Mouse (Mus musculus): ENCODE results near the gene Nr1h2. TPM values are rescaled to one million over a fixed set of nuclear protein-coding genes. Genes with fewer than 3 reads are reported as not detected.
A peak's percentile ranks its signal among the peaks of the same experiment; 100 is the strongest.

Gene Nr1h2
- total and polyA plus RNA-seq, 3 experiments: 49.7 to 82.3 TPM; not detected in 1

DNA sequence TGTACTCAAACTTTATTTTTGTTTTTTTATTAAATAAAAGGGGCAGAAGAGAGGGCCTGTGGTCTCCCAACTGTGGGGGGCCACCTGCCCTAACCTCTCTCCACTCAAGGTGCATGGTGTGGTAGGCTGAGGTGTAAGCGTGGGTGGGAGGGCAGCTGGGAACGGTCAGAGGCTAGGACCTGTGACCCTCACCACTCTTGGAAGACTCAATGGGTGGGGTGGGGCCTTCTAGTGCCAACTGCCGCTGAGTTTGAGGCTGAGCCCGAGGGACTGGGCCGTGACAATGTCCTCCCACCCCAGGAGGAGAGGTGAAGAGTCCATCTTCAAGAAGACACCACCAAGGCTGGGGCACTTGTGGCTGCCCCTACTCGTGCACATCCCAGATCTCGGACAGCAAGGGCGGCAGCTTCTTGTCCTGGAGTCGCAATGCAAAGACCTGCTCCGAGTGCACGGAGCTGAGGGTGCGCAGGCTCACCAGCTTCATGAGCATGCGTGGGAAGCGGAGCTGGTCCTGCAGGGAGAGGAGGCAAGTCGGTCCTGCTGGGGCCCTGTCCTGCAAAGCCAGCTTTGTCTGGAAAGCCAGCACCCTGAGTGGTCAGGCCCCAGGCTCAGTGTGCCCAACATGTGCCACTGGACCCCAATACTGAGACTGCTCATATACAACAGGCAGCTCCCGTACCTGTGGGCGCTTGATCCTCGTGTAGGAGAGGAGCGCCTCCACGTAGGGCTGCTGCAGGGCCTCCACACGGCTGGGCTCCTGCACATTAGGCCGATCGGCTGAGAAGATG, 3.9 kb downstream of the Nr1h2 start:
- H3K27me3 ChIP-seq (ENCODE audit: control insufficient read depth in 1 of 2, insufficient read depth in 2 of 2, low read length in 2 of 2): no peaks in the 10 kb centered on the region
- DNase-seq (ENCODE audit: low read depth, low spot score): no peak
- H3K4me1 ChIP-seq (ENCODE audit: control insufficient read depth in 1 of 2, insufficient read depth in 2 of 2, low read length in 2 of 2): peaks cover 0 to 19% of the 10 kb centered on the region in 2 experiments; a peak in 3 of 4 replicates
- H3K4me3 ChIP-seq (ENCODE audit: control insufficient read depth in 1 of 2, insufficient read depth in 1 of 2, low read depth in 2 of 2, low read length in 2 of 2): no peak overlapping the region
- no peak overlapping the region for H3K9ac ChIP-seq (ENCODE audit: control insufficient read depth, low read depth, low read length, poor library complexity, severe bottlenecking)
- H3K36me3 ChIP-seq (ENCODE audit: control insufficient read depth in 1 of 2, insufficient read depth in 2 of 2, low read length in 2 of 2): no peaks in the 10 kb centered on the region; a peak in 2 of 4 replicates
- no peaks in the 10 kb centered on the region for H3K9me3 ChIP-seq (replicated peaks; ENCODE audit: insufficient read depth, low read length)
- no peak for TF ChIP-seq MAFK (IDR thresholded peaks at IDR 0.05; ENCODE audit: borderline replicate concordance, low read depth, low read length)
- no peak for TF ChIP-seq POLR2A (IDR thresholded peaks at IDR 0.05; ENCODE audit: control insufficient read depth in 1 of 2, insufficient read depth in 1 of 2, low read depth in 1 of 2, low read length in 2 of 2, poor library complexity in 1 of 2)
- no peak for TF ChIP-seq SMC3 (IDR thresholded peaks at IDR 0.05; ENCODE audit: low read depth, low read length)
- no peak for TF ChIP-seq RAD21 (IDR thresholded peaks at IDR 0.05; ENCODE audit: low read depth, low read length)
- TF ChIP-seq CTCF (IDR thresholded peaks at IDR 0.05 in 2 of 3, conservative IDR thresholded peaks at IDR 0.05 in 1 of 3; ENCODE audit: control insufficient read depth in 1 of 3, insufficient read depth in 1 of 3, low read depth in 2 of 3, low read length in 3 of 3, poor library complexity in 1 of 3, severe bottlenecking in 1 of 3): no peak
- TF ChIP-seq NELFE (IDR thresholded peaks at IDR 0.05; ENCODE audit: low read depth, low read length): no peak
- no peak for TF ChIP-seq UBTF (IDR thresholded peaks at IDR 0.05; ENCODE audit: borderline replicate concordance, insufficient read depth, low read depth, low read length)
- TF ChIP-seq MAX (IDR thresholded peaks at IDR 0.05; ENCODE audit: low read length): no peak
- no peak for TF ChIP-seq EP300 (IDR thresholded peaks at IDR 0.05; ENCODE audit: low read depth in 1 of 2, low read length in 2 of 2)
- peaks cover 31% of the 10 kb centered on the region for H3K79me2 ChIP-seq (ENCODE audit: control insufficient read depth, insufficient read depth, low read length, poor library complexity)
- no peak overlapping the region for H3K27ac ChIP-seq (ENCODE audit: control insufficient read depth, low read depth, low read length)

DNA sequence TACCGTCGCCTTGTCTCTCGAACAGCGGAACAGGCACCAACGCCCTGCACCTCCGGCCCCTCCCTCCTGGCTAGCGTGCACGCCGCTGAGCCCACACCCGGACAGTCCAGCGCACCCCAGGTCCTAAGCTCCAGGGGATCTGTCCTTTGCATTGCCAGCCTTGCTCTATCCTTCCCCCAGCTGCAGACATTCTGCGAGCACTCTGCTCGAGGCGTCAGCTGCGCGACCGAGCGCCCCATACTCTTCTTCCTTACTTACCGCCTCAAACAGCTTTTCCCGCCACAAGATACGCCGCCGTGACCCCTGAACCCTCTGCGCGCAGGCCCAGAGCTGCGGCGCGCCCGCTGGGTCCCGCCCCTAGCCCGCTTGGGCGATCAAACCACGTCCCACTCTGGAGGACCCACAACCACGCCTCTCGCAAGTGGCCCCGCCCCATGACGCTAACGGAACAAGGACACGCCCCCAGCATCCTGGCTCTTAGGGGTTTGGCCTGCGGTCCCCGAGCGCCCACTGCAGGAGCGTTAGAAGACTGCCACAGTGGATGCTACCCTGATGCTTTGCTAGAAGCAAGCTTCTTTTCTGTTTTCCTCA, 5.2 kb downstream of the Nr1h2 start, which contains the start of gene Pold1:
Pold1 (minus strand) TSS at position 353 of the 591 bp plus-strand sequence.
- Histone ChIP-seq H3K27ac (ENCODE audit: control insufficient read depth, low read depth, low read length) (peak within 1 kb of the TSS; percentile 94), H3K27me3 (ENCODE audit: control insufficient read depth in 1 of 2, insufficient read depth in 2 of 2, low read length in 2 of 2) (no peaks in the 10 kb centered on the region), H3K4me1 (ENCODE audit: control insufficient read depth in 1 of 2, insufficient read depth in 2 of 2, low read length in 2 of 2) (peaks cover 0 to 17% of the 10 kb centered on the region in 2 experiments; a peak in 3 of 4 replicates), H3K9me3 (replicated peaks; ENCODE audit: insufficient read depth, low read length) (no peaks in the 10 kb centered on the region), H3K79me2 (ENCODE audit: control insufficient read depth, insufficient read depth, low read length, poor library complexity) (peaks cover 32% of the 10 kb centered on the region), H3K9ac (ENCODE audit: control insufficient read depth, low read depth, low read length, poor library complexity, severe bottlenecking) (peak within 1 kb of the TSS; percentile 94), H3K36me3 (ENCODE audit: control insufficient read depth in 1 of 2, insufficient read depth in 2 of 2, low read length in 2 of 2) (no peaks in the 10 kb centered on the region; a peak in 2 of 4 replicates), H3K4me3 (ENCODE audit: control insufficient read depth in 1 of 2, insufficient read depth in 1 of 2, low read depth in 2 of 2, low read length in 2 of 2) (peak within 1 kb of the TSS; percentile 71 to 78)
- peak; percentile 99 for DNase-seq (ENCODE audit: low read depth, low spot score)
- TF ChIP-seq MAFK (IDR thresholded peaks at IDR 0.05; ENCODE audit: borderline replicate concordance, low read depth, low read length) (no peak), POLR2A (IDR thresholded peaks at IDR 0.05; ENCODE audit: control insufficient read depth in 1 of 2, insufficient read depth in 1 of 2, low read depth in 1 of 2, low read length in 2 of 2, poor library complexity in 1 of 2) (peak; percentile 67 to 85), TBP (IDR thresholded peaks at IDR 0.05; ENCODE audit: low read depth, low read length) (peak; percentile 8; the same call in 1 of the 2 replicates), RAD21 (IDR thresholded peaks at IDR 0.05; ENCODE audit: low read depth, low read length) (peak; percentile 64), USF1 (IDR thresholded peaks at IDR 0.05; ENCODE audit: low read depth, low read length) (peak; percentile 26; the same call in 1 of the 2 replicates), ZC3H11A (IDR thresholded peaks at IDR 0.05; ENCODE audit: low read depth, low read length) (peak; percentile 31; the same call in 1 of the 2 replicates), SIN3A (IDR thresholded peaks at IDR 0.05; ENCODE audit: low read length) (peak; percentile 60; the same call in 1 of the 2 replicates), UBTF (IDR thresholded peaks at IDR 0.05; ENCODE audit: borderline replicate concordance, insufficient read depth, low read depth, low read length) (no peak), CHD1 (IDR thresholded peaks at IDR 0.05; ENCODE audit: low read depth, low read length) (no peak), NELFE (IDR thresholded peaks at IDR 0.05; ENCODE audit: low read depth, low read length) (no peak; the same call in 1 of the 2 replicates), ZNF384 (IDR thresholded peaks at IDR 0.05; ENCODE audit: low read depth, low read length) (no peak), RCOR1 (IDR thresholded peaks at IDR 0.05; ENCODE audit: low read depth, low read length) (no peak), BHLHE40 (IDR thresholded peaks at IDR 0.05; ENCODE audit: borderline replicate concordance, low read depth, low read length) (no peak), MAX (IDR thresholded peaks at IDR 0.05; ENCODE audit: low read length) (no peak), MYB (IDR thresholded peaks at IDR 0.05; ENCODE audit: low read depth, low read length) (no peak), CTCF (IDR thresholded peaks at IDR 0.05 in 2 of 3, conservative IDR thresholded peaks at IDR 0.05 in 1 of 3; ENCODE audit: control insufficient read depth in 1 of 3, insufficient read depth in 1 of 3, low read depth in 2 of 3, low read length in 3 of 3, poor library complexity in 1 of 3, severe bottlenecking in 1 of 3) (peak; percentile 71 to 85 (median 82)), HCFC1 (IDR thresholded peaks at IDR 0.05; ENCODE audit: low read depth, low read length) (peak; percentile 82), ETS1 (IDR thresholded peaks at IDR 0.05; ENCODE audit: low read depth, low read length) (0 out of 2 replicates have a peak, but pooled peaks have one; percentile 22), MXI1 (IDR thresholded peaks at IDR 0.05; ENCODE audit: low read depth, low read length) (peak; percentile 62), E2F4 (IDR thresholded peaks at IDR 0.05; ENCODE audit: borderline replicate concordance, low read depth, low read length) (peak; percentile 92; the same call in 1 of the 2 replicates), JUND (IDR thresholded peaks at IDR 0.05; ENCODE audit: low read depth, low read length) (no peak), POLR2AphosphoS2 (IDR thresholded peaks at IDR 0.05; ENCODE audit: low read length) (peak; percentile 93), GATA1 (IDR thresholded peaks at IDR 0.05; ENCODE audit: low read depth, low read length) (no peak), MYC (IDR thresholded peaks at IDR 0.05; ENCODE audit: low read depth, low read length) (peak; percentile 28; the same call in 1 of the 2 replicates), NRF1 (IDR thresholded peaks at IDR 0.05; ENCODE audit: insufficient read depth, low read depth, low read length, poor library complexity, severe bottlenecking) (peak; percentile 86)

All from MEL (cell line).